Comparison of ENCODE assay signal across 26 mouse cellular contexts in the genomic region with DNA sequence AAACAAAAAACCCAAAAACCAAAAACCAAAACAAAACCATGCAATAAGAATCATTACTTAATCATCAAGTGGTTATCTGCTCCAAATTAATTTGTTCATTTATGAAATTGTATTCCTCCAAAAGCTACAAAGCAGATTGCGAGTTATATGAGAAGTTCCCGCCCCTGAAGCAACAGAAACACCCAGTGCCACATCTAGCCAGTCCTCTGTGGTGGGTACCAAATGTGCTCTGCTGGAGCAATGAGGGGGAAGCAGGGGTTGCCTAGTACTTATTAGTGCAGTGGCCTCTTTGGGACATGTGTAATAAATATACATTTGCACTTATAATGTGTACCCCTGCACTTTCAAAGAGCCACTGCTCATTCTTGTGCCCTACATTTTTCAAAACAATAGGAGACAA.
DNase-seq lines count a peak whose midpoint lies in the region; ATAC-seq and TF ChIP-seq lines count a peak whose summit lies in the region.
"Had no signal": no experiment of that assay in that cellular context is flagged by ENCODE, and none has a peak within 500 bp of the region (broad histone marks: within the 10 kb centered on the region; RNA-seq: fewer than 3 reads in every experiment).

No protein-coding gene starts in this region.

- no peak for TF ChIP-seq CTCF in forebrain, postnatal 0 days (IDR thresholded peaks at IDR 0.05; ENCODE audit: low read depth)
- no peak for TF ChIP-seq CTCF in hindbrain, postnatal 0 days (IDR thresholded peaks at IDR 0.05; ENCODE audit: low read depth)

- H3K4me3 ChIP-seq in forebrain, embryonic 10.5 days: no peak overlapping the region
- no peak overlapping the region for H3K4me3 ChIP-seq in forebrain, postnatal 0 days (ENCODE audit: low read depth, low read length)
- H3K4me3 ChIP-seq in midbrain, embryonic 13.5 days (replicated peaks): no peak overlapping the region
- no peak overlapping the region for H3K4me3 ChIP-seq in midbrain, embryonic 16.5 days (ENCODE audit: low read depth, low read length)
- H3K4me3 ChIP-seq in forebrain, embryonic 16.5 days (replicated peaks; ENCODE audit: low read length): no peak overlapping the region
- no peak overlapping the region for H3K4me3 ChIP-seq in hindbrain, postnatal 0 days (ENCODE audit: low read length)
- H3K4me3 ChIP-seq: embryonic facial prominence, embryonic 13.5 days; erythroblast, embryonic 14.5 days; kidney, embryonic 15.5 days; limb, embryonic 13.5 days; liver, embryonic 12.5 days; midbrain, embryonic 12.5 days; myocyte had no signal

- DNase-seq in forebrain, embryonic 10.5 days (ENCODE audit: extremely low spot score, low spot score): no peak
- no peak for DNase-seq in forebrain, postnatal 0 days
- DNase-seq in hindbrain, postnatal 0 days (ENCODE audit: low spot score): no peak
- no peak for DNase-seq in kidney, adult 11 months
- DNase-seq: adrenal gland, postnatal 10 days; cerebellum, adult 2 months; cerebellum, postnatal 36 days; kidney, postnatal 36 days; layer of hippocampus, adult 9-11 months; lung, adult 18-20 months; lung, postnatal 10 days; right cerebral cortex, postnatal 4 days; thymus, postnatal 14 days had no signal

- H3K9me3 ChIP-seq in forebrain, embryonic 10.5 days: no peaks in the 10 kb centered on the region
- no peaks in the 10 kb centered on the region for H3K9me3 ChIP-seq in forebrain, postnatal 0 days (ENCODE audit: low read length)
- H3K9me3 ChIP-seq in midbrain, embryonic 13.5 days: no peaks in the 10 kb centered on the region
- no peaks in the 10 kb centered on the region for H3K9me3 ChIP-seq in midbrain, embryonic 16.5 days (replicated peaks; ENCODE audit: control insufficient read depth, low read length, poor library complexity, severe bottlenecking)
- H3K9me3 ChIP-seq in forebrain, embryonic 16.5 days (ENCODE audit: control insufficient read depth, low read length): no peaks in the 10 kb centered on the region
- H3K9me3 ChIP-seq in hindbrain, postnatal 0 days (ENCODE audit: low read length): no peaks in the 10 kb centered on the region
- H3K9me3 ChIP-seq: embryonic facial prominence, embryonic 13.5 days; kidney, embryonic 15.5 days; limb, embryonic 13.5 days; liver, embryonic 12.5 days had no signal

- peaks cover 58% of the 10 kb centered on the region for H3K4me1 ChIP-seq in forebrain, embryonic 10.5 days
- H3K4me1 ChIP-seq in forebrain, postnatal 0 days (ENCODE audit: insufficient read depth): peaks cover 5% of the 10 kb centered on the region; the same call in 1 of the 2 replicates
- peaks cover 19% of the 10 kb centered on the region for H3K4me1 ChIP-seq in midbrain, embryonic 13.5 days (replicated peaks)
- H3K4me1 ChIP-seq in midbrain, embryonic 16.5 days (ENCODE audit: control insufficient read depth, insufficient read depth, low read length): peaks cover 8% of the 10 kb centered on the region
- H3K4me1 ChIP-seq in forebrain, embryonic 16.5 days (replicated peaks; ENCODE audit: control insufficient read depth, insufficient read depth, low read length): peaks cover 20% of the 10 kb centered on the region
- H3K4me1 ChIP-seq in hindbrain, postnatal 0 days (ENCODE audit: insufficient read depth, low read length): 0 out of 2 replicates have a peak, but pooled peaks cover 7% of the 10 kb centered on the region
- H3K4me1 ChIP-seq: liver, embryonic 12.5 days had no signal

- H3K36me3 ChIP-seq in forebrain, embryonic 10.5 days (replicated peaks): no peaks in the 10 kb centered on the region
- no peaks in the 10 kb centered on the region for H3K36me3 ChIP-seq in forebrain, postnatal 0 days (ENCODE audit: insufficient read depth)
- H3K36me3 ChIP-seq in midbrain, embryonic 13.5 days: no peaks in the 10 kb centered on the region
- no peaks in the 10 kb centered on the region for H3K36me3 ChIP-seq in midbrain, embryonic 16.5 days (ENCODE audit: control insufficient read depth, insufficient read depth, low read length)
- no peaks in the 10 kb centered on the region for H3K36me3 ChIP-seq in forebrain, embryonic 16.5 days (ENCODE audit: control insufficient read depth, insufficient read depth)
- H3K36me3 ChIP-seq in hindbrain, postnatal 0 days (ENCODE audit: insufficient read depth, low read length): no peaks in the 10 kb centered on the region
- H3K36me3 ChIP-seq: embryonic facial prominence, embryonic 13.5 days; kidney, embryonic 15.5 days; limb, embryonic 13.5 days; liver, embryonic 12.5 days; midbrain, embryonic 12.5 days had no signal

- peak overlapping the region; percentile 84 for H3K27ac ChIP-seq in forebrain, embryonic 10.5 days
- H3K27ac ChIP-seq in forebrain, postnatal 0 days (ENCODE audit: low read depth, low read length): no peak overlapping the region
- H3K27ac ChIP-seq in midbrain, embryonic 13.5 days: peak overlapping the region; percentile 47; the same call in 1 of the 2 replicates
- H3K27ac ChIP-seq in midbrain, embryonic 16.5 days (ENCODE audit: low read length): no peak overlapping the region
- peak overlapping the region; percentile 41; the same call in 1 of the 2 replicates for H3K27ac ChIP-seq in forebrain, embryonic 16.5 days (ENCODE audit: low read length)
- H3K27ac ChIP-seq in hindbrain, postnatal 0 days: peak overlapping the region; percentile 45; the same call in 1 of the 2 replicates
- H3K27ac ChIP-seq: embryonic facial prominence, embryonic 13.5 days; kidney, embryonic 15.5 days; limb, embryonic 13.5 days; liver, embryonic 12.5 days had no signal

- H3K4me2 ChIP-seq in forebrain, postnatal 0 days (ENCODE audit: low read depth): no peak overlapping the region
- no peak overlapping the region for H3K4me2 ChIP-seq in midbrain, embryonic 13.5 days (replicated peaks)
- no peak overlapping the region for H3K4me2 ChIP-seq in midbrain, embryonic 16.5 days (ENCODE audit: low read length)
- no peak overlapping the region for H3K4me2 ChIP-seq in forebrain, embryonic 16.5 days (ENCODE audit: low read length)
- no peak overlapping the region for H3K4me2 ChIP-seq in hindbrain, postnatal 0 days (ENCODE audit: low read depth, low read length)
- H3K4me2 ChIP-seq: embryonic facial prominence, embryonic 13.5 days; heart, embryonic 11.5 days; kidney, embryonic 15.5 days; limb, embryonic 13.5 days; liver, embryonic 12.5 days had no signal

- 46% methylated on average over 2 of the region's 2 CpGs for WGBS in forebrain, embryonic 10.5 days
- WGBS in forebrain, postnatal 0 days: 36% methylated on average over 2 of the region's 2 CpGs
- 60% methylated on average over 2 of the region's 2 CpGs for WGBS in midbrain, embryonic 13.5 days
- 59% methylated on average over 2 of the region's 2 CpGs for WGBS in midbrain, embryonic 16.5 days
- 37% methylated on average over 2 of the region's 2 CpGs for WGBS in forebrain, embryonic 16.5 days
- 47% methylated on average over 2 of the region's 2 CpGs for WGBS in hindbrain, postnatal 0 days

- no peak for ATAC-seq in forebrain, postnatal 0 days
- ATAC-seq in midbrain, embryonic 13.5 days: no peak
- no peak for ATAC-seq in midbrain, embryonic 16.5 days
- no peak for ATAC-seq in forebrain, embryonic 16.5 days
- no peak for ATAC-seq in hindbrain, postnatal 0 days
- ATAC-seq: activated CD4-positive, CD25-positive, alpha-beta regulatory T cell, adult 4 months; intestine, embryonic 16.5 days; liver, embryonic 12.5 days had no signal

- H3K9ac ChIP-seq in forebrain, postnatal 0 days: no peak overlapping the region
- H3K9ac ChIP-seq in midbrain, embryonic 13.5 days (replicated peaks): no peak overlapping the region
- H3K9ac ChIP-seq in midbrain, embryonic 16.5 days (ENCODE audit: low read depth, low read length): no peak overlapping the region
- no peak overlapping the region for H3K9ac ChIP-seq in forebrain, embryonic 16.5 days (replicated peaks; ENCODE audit: low read depth, low read length)
- no peak overlapping the region for H3K9ac ChIP-seq in hindbrain, postnatal 0 days (replicated peaks; ENCODE audit: low read length)
- H3K9ac ChIP-seq: embryonic facial prominence, embryonic 13.5 days; kidney, embryonic 15.5 days; limb, embryonic 13.5 days; liver, embryonic 12.5 days; midbrain, embryonic 12.5 days had no signal

- H3K27me3 ChIP-seq in forebrain, embryonic 10.5 days (ENCODE audit: poor library complexity, severe bottlenecking): no peaks in the 10 kb centered on the region
- no peaks in the 10 kb centered on the region for H3K27me3 ChIP-seq in forebrain, postnatal 0 days (ENCODE audit: insufficient read depth, low read length)
- H3K27me3 ChIP-seq in midbrain, embryonic 13.5 days: no peaks in the 10 kb centered on the region
- no peaks in the 10 kb centered on the region for H3K27me3 ChIP-seq in midbrain, embryonic 16.5 days (ENCODE audit: control insufficient read depth, insufficient read depth, low read depth, low read length)
- no peaks in the 10 kb centered on the region for H3K27me3 ChIP-seq in forebrain, embryonic 16.5 days (replicated peaks; ENCODE audit: control insufficient read depth, insufficient read depth, low read length)
- H3K27me3 ChIP-seq in hindbrain, postnatal 0 days (ENCODE audit: insufficient read depth, low read length): no peaks in the 10 kb centered on the region
- H3K27me3 ChIP-seq: midbrain, embryonic 12.5 days had no signal

Comparison
In these comparisons a context has a peak if more than half of its experiments do, and no peak if none do; other contexts are left out.
1. H3K27ac ChIP-seq: peak in forebrain, embryonic 10.5 days (single experiment), midbrain, embryonic 13.5 days (single experiment), forebrain, embryonic 16.5 days (single experiment) and hindbrain, postnatal 0 days (single experiment); none in forebrain, postnatal 0 days (single experiment) and midbrain, embryonic 16.5 days (single experiment).